Mouse (Mus musculus) CH12F3 (cell line): Measurements from ENCODE around the gene Cd96.

Experiments used
- in situ Hi-C: fragments of 300-500 bp; cut with MboI; formaldehyde crosslinking; loops from 2 replicates; pipeline ENCODE4 v1.14.3; 2020; ENCODE audit warnings: low sequenced_read_pairs

Gene Cd96

DNA sequence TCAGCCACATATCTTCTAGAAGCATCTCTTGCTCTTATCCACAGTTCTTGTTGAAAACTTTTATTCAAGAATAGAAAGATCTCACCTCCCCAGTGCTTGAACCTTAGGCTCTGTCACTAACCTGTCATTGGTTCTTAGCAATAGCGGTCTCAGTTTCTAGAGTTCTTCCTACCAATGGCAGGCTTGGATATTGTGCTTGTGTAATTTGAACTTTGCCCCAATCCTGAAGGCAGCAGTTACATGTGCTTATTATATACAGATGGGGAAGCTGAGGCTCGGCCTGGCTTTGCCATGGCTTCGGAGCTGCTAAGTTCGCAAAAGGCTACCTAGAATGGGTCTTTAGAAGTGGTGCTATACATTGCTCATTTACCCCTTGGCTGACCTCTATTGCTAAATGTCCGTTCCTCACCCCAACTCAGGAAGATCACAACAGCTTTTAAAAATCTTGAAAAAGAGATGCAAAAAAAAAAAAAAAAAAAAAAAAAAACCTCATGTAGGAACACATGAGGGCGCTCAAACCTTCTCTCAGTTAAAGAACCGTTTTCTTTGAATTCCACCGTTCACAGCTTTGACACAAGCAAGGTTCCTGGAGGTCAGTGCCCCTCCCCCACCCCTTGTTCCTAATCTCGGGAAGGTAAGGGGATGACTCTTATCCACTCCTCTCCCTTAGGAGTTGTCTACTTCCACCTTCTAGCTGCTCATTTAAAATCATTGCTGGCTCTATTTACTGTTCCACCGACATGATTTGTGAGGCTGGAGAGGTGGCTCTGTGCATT lies 129.0 kb downstream of the Cd96 start:
- in situ Hi-C loops, result no loop called here

GRCm38 (mm10) chr16:45986236-45986635 lies 133.8 kb downstream of the Cd96 start:
- in situ Hi-C loops, result no loop called here
